Mouse (Mus musculus) testis, postnatal 14 days (tissue): ENCODE measurements around the gene Slco1a1.
"Not testable (repeated sequence)": the region's sequence is repeated elsewhere in the genome, so short reads cannot be mapped to it uniquely, and the experiment has no call there.

ENCODE experiments used
- DNase-seq: peaks from one replicate; pipeline ENCODE4 v3.0.0; 2021; ENCODE audit warnings: low spot score

Slco1a1 gene

GRCm38 (mm10) chr6:141946862-141947261 lies at the start of gene Slco1a1:
Slco1a1 (minus strand) TSS chr6:141946962.
- no peak for DNase-seq

DNA sequence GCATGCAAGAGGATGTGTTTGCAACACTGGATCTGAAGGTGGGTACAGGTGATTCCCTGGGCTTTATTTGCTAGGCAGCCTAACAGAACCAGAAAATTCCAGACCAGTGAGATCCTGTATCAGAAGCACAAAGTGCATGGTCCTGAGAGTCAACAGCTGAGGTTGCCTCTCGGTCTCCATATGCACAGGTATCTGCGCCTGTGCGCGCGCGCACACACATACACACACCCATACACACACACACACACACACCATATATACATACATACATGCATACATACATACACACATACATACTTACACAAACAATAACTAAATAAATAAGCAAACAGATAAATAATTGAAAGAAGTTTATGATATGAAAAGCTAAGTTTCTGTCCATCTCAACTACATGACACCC lies 40.0 kb upstream of the Slco1a1 start:
- no peak for DNase-seq

DNA sequence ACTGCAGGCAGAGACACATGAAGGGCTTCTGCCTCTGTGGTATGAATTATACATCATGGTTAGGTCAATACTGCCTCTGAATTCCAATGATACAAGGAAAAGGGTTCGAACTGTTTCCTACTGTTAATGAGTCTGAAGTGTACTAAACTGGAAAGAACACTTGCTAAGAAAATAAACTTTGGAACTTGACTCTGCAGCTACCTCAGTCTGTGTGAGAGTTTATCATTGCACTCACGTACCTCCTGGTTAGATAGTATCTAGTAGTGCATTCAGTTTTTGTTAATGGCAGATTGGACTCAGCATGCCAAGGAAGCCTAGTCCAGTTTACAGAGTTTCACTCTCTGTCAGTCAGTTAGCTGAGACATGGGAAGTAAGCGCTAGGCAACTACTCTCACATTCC lies 37.9 kb upstream of the Slco1a1 start:
- no peak for DNase-seq

- DNase-seq, result no peak
Measured at GRCm38 (mm10) chr6:141962420-141962819, 15.7 kb upstream of the Slco1a1 start.

DNA sequence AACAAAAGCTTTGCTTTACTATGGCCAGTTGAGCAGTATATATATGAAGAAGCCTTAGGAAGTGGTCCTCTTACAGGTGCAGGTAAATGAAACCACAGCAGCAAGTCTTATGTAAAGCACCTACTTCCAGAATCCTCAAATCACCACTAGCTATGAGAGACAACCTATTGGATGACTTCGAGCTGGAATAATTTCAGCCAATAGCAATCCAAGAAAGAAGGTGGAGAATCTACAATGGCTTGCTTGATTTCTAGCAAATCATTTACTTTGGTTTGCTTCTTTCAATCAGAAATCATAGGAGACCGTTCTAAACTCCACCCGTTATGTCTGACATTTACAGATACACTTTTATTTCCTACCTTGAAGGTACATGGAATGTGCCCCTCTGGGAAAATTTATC lies 15.1 kb upstream of the Slco1a1 start:
- DNase-seq, result no peak

GRCm38 (mm10) chr6:141960482-141960881 lies 13.7 kb upstream of the Slco1a1 start:
- DNase-seq, result no peak

- no peak for DNase-seq
Measured at GRCm38 (mm10) chr6:141940451-141940850, 6.3 kb downstream of the Slco1a1 start.

GRCm38 (mm10) chr6:141898197-141898596 lies 48.6 kb downstream of the Slco1a1 start:
- DNase-seq, result no peak

DNA sequence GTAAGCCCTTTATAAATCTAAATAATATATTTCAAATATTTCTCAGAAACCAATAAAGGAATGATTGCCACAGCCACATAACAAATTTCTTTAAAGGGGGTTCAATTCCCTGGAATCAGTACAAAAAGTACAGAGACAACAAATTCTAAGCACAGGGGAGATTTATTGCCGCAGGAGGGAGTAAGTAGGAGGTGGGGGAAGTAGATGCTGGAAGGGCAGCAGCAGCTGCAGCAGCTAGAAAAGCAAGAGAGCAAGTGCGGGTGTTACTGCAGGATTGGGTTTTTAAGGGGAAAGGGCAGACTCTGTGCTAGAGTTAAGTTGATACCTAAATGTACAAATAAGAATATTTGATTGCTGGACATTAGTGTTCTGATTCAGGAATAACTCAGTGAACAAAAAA lies 57.0 kb downstream of the Slco1a1 start:
- no peak for DNase-seq

DNA sequence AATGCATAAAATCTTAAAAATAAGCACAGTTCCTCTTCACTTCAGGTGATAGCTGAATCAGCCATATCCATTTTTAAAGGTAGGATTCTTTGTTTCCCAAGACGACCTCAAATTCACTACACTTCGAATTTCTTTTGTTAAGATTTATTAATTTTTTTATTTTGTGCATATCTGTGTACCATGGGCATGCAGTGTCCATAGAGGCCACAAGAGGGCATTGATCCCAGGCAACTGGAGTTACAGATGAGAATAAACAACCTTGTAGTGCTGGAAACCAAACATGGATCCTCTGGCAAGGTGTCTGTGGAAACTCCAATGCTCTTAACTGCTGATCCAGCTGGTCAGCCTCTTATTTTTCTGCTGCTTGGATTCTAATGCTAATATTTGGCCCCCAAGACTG lies 58.5 kb downstream of the Slco1a1 start:
- no peak for DNase-seq

DNA sequence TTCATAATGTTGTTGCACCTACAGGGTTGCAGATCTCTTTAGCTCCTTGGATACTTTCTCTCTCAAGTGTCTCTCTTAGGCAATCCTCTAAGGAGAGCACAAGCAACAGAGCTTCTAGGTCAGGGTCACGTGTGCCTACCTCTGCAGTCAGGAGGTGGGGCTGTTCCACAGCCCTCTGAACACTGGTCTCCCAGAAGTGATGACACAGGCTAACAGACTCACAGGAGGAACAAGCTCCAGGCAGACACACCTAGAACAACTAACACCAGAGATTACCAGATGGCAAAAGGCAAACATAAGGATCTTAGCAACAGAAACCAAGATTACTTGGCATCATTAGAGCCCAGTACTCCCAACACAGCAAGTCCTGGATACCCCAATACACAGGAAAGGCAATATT lies 64.2 kb downstream of the Slco1a1 start:
- DNase-seq, result no peak

DNA sequence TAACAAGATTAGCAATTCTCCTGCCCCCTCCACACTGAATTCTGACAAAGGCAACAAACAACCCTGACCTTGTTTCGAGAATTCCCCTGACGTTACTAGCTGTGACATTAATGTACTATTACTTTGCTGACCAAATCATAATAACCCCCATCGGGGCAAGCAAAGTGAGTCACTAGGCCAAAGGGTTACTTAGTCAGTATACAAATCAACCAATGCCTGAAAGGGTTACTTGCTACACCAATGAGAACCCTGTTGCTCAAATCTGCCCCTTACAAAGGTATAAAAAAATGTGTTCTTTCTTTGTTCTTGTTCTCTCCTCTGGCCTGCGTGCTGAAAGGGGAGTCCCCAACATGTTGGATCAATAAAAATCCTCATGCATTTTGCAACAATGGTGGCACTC lies 71.0 kb downstream of the Slco1a1 start:
- not testable (repeated sequence) for DNase-seq

DNA sequence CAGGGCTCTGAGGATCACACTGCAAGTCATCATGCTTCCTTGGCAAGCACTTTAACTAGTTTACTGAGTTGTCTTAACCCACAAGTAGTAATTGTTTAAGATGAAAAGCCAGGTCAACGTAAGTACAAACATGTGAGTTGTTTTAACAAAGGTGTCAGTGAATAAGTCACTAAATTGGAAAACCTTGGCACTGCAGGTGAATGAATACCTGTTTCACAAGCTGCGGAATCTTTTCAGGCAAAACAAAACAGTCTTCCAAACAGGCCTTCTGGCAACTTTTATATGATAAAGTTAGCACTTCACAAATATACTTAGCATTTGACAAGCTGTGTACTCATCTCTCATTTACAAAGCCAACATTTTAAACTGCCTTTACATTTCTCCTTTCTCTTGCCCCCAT lies 75.1 kb downstream of the Slco1a1 start:
- no peak for DNase-seq

DNA sequence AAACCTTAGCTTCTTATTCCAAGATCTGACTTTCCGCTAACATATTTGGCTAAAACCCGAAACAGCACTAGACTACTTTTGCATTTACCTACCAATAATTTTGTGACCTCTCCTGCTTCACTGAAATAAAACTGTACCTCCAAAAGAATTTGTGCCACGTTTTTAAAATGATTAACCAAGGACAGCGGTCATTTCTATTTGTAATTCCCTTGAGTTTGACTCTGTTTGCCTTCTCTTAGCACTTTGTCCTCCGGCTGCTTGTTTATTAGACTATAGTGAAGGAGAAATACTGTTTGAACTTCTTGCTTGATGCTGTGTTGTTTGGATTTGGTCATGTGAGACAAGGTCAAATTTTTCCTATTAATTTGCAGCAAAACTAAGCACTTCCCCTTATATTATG lies 78.0 kb downstream of the Slco1a1 start:
- no peak for DNase-seq

- no peak for DNase-seq
Measured at GRCm38 (mm10) chr6:141866026-141866425, 80.7 kb downstream of the Slco1a1 start.

- DNase-seq, result no peak
Measured at GRCm38 (mm10) chr6:141857735-141858531, 88.8 kb downstream of the Slco1a1 start.
